ENCODE assay signal across 8 mouse cellular contexts in genomic region chr4:129882555-129883293, GRCm38 (mm10). TPM values are rescaled to one million over a fixed set of nuclear protein-coding genes. Genes with fewer than 3 reads are reported as not detected.
DNase-seq lines count a peak whose midpoint lies in the region; ATAC-seq and TF ChIP-seq lines count a peak whose summit lies in the region.

No protein-coding gene starts in this region.

- H3K36me3 ChIP-seq in forebrain, embryonic 15.5 days: no peaks in the 10 kb centered on the region
- no peaks in the 10 kb centered on the region for H3K36me3 ChIP-seq in forebrain, embryonic 13.5 days (ENCODE audit: poor library complexity, severe bottlenecking)
- no peaks in the 10 kb centered on the region for H3K36me3 ChIP-seq in lung, embryonic 16.5 days (ENCODE audit: control insufficient read depth, insufficient read depth, low read length)

- TF ChIP-seq CTCF in embryonic fibroblast, embryonic 13.5 days (IDR thresholded peaks at IDR 0.05; ENCODE audit: borderline replicate concordance, insufficient read depth, low read length): no peak

- 40% methylated on average over 11 of the region's 11 CpGs for WGBS in forebrain, embryonic 15.5 days
- WGBS in forebrain, embryonic 13.5 days: 36% methylated on average over 11 of the region's 11 CpGs
- 18% methylated on average over 10 of the region's 11 CpGs for WGBS in lung, embryonic 16.5 days

- peaks cover 18% of the 10 kb centered on the region for H3K4me1 ChIP-seq in forebrain, embryonic 15.5 days
- H3K4me1 ChIP-seq in forebrain, embryonic 13.5 days: peaks cover 11% of the 10 kb centered on the region
- H3K4me1 ChIP-seq in embryonic fibroblast, embryonic 13.5 days (ENCODE audit: control insufficient read depth, insufficient read depth, low read length): peaks cover 7% of the 10 kb centered on the region; the same call in 1 of the 2 replicates
- H3K4me1 ChIP-seq in lung, embryonic 16.5 days (replicated peaks; ENCODE audit: control insufficient read depth, insufficient read depth, low read length): peaks cover 15% of the 10 kb centered on the region

- no peak overlapping the region for H3K9ac ChIP-seq in forebrain, embryonic 15.5 days (replicated peaks)
- no peak overlapping the region for H3K9ac ChIP-seq in forebrain, embryonic 13.5 days
- H3K9ac ChIP-seq in lung, embryonic 16.5 days (ENCODE audit: low read length): peak overlapping the region; percentile 62

- no peak for TF ChIP-seq POLR2A in embryonic fibroblast, embryonic 13.5 days (IDR thresholded peaks at IDR 0.05; ENCODE audit: low read depth, low read length)

- H3K4me3 ChIP-seq in forebrain, embryonic 15.5 days: no peak overlapping the region; the same call in 1 of the 2 replicates
- H3K4me3 ChIP-seq in forebrain, embryonic 13.5 days: no peak overlapping the region
- no peak overlapping the region for H3K4me3 ChIP-seq in embryonic fibroblast, embryonic 13.5 days (ENCODE audit: insufficient read depth, low read length)
- peak overlapping the region; percentile 19 for H3K4me3 ChIP-seq in lung, embryonic 16.5 days (ENCODE audit: low read length)

- peak; percentile 70 for DNase-seq in heart, postnatal 4 days
- DNase-seq in layer of hippocampus, adult 11-12 months (ENCODE audit: low spot score): peak; percentile 60
- DNase-seq in right cerebral cortex, adult 2 months (ENCODE audit: low spot score in 2 of 2): peak; percentile 44 to 57
- peak; percentile 81 for DNase-seq in yolk sac, embryonic 10.5 days (ENCODE audit: low spot score)

- no peaks in the 10 kb centered on the region for H3K9me3 ChIP-seq in forebrain, embryonic 15.5 days
- no peaks in the 10 kb centered on the region for H3K9me3 ChIP-seq in forebrain, embryonic 13.5 days (replicated peaks)
- no peaks in the 10 kb centered on the region for H3K9me3 ChIP-seq in lung, embryonic 16.5 days (ENCODE audit: control insufficient read depth, low read length)

- peak overlapping the region; percentile 14; the same call in 1 of the 2 replicates for H3K27ac ChIP-seq in forebrain, embryonic 15.5 days (replicated peaks)
- H3K27ac ChIP-seq in forebrain, embryonic 13.5 days: no peak overlapping the region; the same call in 1 of the 2 replicates
- peak overlapping the region; percentile 0; the same call in 1 of the 2 replicates for H3K27ac ChIP-seq in embryonic fibroblast, embryonic 13.5 days (ENCODE audit: insufficient read depth, low read length)
- peak overlapping the region; percentile 85 for H3K27ac ChIP-seq in lung, embryonic 16.5 days (ENCODE audit: low read length)

- peak overlapping the region; percentile 16; the same call in 1 of the 2 replicates for H3K4me2 ChIP-seq in forebrain, embryonic 15.5 days (replicated peaks)
- H3K4me2 ChIP-seq in forebrain, embryonic 13.5 days: no peak overlapping the region
- peak overlapping the region; percentile 48 for H3K4me2 ChIP-seq in lung, embryonic 16.5 days (ENCODE audit: low read depth, low read length)

- H3K27me3 ChIP-seq in forebrain, embryonic 15.5 days: no peaks in the 10 kb centered on the region
- H3K27me3 ChIP-seq in forebrain, embryonic 13.5 days: no peaks in the 10 kb centered on the region
- H3K27me3 ChIP-seq in lung, embryonic 16.5 days (ENCODE audit: control insufficient read depth, insufficient read depth, low read depth, low read length): no peaks in the 10 kb centered on the region

- ATAC-seq in forebrain, embryonic 15.5 days (replicated peaks): no peak
- ATAC-seq in forebrain, embryonic 13.5 days: no peak
- peak; percentile 76 for ATAC-seq in lung, embryonic 16.5 days (ENCODE audit: low read depth)

RNA-seq across cellular contexts. Expression of gene Spocd1, which starts 46.3 kb away (rescaled TPM):
- not detected in 2 replicates for polyA plus RNA-seq in forebrain, embryonic 15.5 days (2015; fragmentation: Nextera tagmentation; extraction: Ambion mirVana)
- polyA plus RNA-seq in forebrain, embryonic 13.5 days (2015; fragmentation: Nextera tagmentation; extraction: Ambion mirVana): not detected in 2 replicates
- 0.52 TPM in 1 of 2 replicates, not detected in the other for polyA plus RNA-seq in embryonic fibroblast, embryonic 13.5 days (2011; ENCODE audit: insufficient read length, low read depth, missing spikeins)
- under 1 TPM in 1 of 2 experiments, not detected in 1; 0.11 TPM for total RNA-seq in heart, postnatal 4 days (2021)
- not detected in 2 replicates for polyA plus RNA-seq in lung, embryonic 16.5 days (2015; fragmentation: Nextera tagmentation; extraction: Ambion mirVana)
